Mouse (Mus musculus) neural tube, embryonic 10.5 days (tissue): ENCODE results near the gene Ace.
"Not testable (repeated sequence)": the region's sequence is repeated elsewhere in the genome, so short reads cannot be mapped to it uniquely, and the experiment has no call there.

ENCODE experiments used
- DNase-seq: peaks from one replicate; pipeline ENCODE4 v3.0.0-alpha.2; 2017; ENCODE audit warnings: low spot score; ENCODE audit errors: extremely low spot score

Gene Ace

GRCm38 (mm10) chr11:105989446-105989845, 21.7 kb downstream of the Ace start:
- no peak for DNase-seq

GRCm38 (mm10) chr11:105990231-105990630, 22.5 kb downstream of the Ace start:
- DNase-seq, result no peak

DNA sequence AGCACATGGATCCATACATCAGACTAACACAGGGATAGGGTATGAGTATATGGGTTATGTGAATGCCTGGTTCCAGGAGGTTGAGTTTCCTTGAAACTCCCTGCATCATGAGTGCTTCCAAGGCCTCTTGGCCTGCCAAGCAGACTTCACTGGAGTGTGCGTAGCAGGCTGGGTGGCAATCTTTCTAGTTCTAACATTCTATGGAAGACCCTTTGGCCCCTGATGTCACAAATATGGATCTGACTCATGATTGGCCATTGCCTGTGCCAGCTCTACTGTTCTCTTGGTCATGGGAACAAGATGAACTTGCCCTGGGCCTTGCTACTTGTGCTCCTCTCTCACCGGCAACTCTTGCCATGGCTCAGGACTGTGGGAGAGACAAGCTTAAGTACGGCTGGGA, 26.6 kb downstream of the Ace start, which contains the start of gene Ace3:
Ace3 (plus strand) TSS at position 301 of the 400 bp plus-strand sequence.
- DNase-seq, result no peak

DNA sequence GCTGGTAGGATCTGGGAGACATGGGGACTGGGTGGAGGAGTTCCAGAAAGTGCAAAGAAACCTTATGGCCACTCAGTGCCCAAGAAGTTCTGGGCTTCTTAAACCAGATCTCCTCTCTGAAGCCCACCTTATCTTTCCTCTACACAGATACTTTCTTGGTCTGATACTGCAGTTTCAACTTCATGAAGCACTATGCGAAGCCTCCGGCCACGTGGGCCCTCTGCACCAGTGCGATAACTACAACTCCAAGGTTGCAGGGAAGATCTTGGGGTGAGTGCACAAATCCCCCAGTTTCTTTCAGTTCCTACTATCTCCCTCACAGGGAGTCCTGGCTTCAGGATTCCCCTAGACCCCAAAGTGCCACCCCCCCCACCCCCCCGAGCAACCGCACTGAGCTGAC, 32.3 kb downstream of the Ace start:
- DNase-seq, result no peak

- no peak for DNase-seq
These were observed 34.0 kb downstream of the Ace start for GRCm38 (mm10) chr11:106001718-106002117.

- DNase-seq, result no peak
These were observed 36.8 kb downstream of the Ace start for GRCm38 (mm10) chr11:106004576-106004975.

DNA sequence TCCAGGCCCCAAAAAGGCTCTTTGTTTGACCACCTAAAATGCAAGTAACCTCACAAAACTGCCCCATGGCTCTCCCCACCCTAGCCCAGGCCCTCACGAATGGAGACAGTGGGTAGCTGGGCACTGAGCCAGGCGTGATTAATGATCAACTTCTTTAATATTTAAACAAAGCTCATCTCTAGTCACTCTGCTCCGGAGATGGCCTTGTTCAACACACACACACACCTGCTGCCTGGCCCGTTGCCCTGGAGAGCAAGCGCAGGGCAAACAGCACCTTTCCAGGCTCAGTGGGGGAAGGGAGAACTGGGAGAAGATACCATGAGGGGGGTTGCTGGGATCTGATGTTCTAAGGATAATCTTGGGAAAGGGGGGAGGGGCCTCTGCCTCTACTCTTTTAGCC, 38.2 kb downstream of the Ace start:
- DNase-seq, result no peak

DNA sequence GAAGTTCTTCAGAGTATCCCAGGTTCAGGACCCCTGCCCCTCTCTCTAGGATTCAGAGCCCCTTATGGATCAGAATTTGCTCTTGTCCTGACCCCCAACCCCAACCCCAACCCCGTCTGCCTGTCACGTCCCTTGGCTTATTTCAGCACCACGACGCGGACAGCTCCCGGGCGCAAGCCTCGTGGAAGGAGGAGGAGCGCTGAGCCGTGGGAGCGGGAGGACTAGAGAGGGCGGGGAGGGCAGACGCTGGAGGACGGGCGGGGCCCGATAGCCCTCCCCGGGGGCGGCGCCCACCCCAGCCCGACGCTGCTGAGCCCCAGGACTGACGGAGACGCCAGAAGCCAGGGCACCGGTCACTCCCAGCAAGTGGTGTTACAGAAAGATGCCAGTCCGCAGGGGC, 40.1 kb downstream of the Ace start, which contains the start of gene Kcnh6:
Kcnh6 (plus strand) TSS at position 304 of the 400 bp plus-strand sequence.
- DNase-seq, result peak; percentile 84

DNA sequence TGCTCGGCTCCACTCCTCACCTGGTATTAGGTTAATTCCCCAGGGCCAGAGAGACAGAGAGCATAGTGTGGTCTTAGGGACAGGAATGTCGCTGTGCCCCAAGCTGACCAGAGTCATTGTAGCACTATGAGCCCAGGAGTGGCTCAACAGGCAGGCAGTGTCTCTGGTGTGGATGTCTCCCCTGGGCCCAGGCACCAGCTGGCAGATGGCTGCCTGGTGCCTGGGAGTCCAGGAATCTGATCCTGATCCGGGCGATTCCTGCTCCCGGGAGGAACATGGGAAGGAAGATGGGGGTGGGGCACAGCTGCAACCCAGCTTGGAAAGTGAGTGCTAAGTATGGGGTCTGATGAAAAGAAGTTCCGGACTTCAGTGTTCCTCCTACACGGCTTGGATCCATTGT, 45.0 kb downstream of the Ace start:
- no peak for DNase-seq

- DNase-seq, result no peak
These were observed 45.9 kb downstream of the Ace start for GRCm38 (mm10) chr11:106013556-106014225.

- DNase-seq, result no peak
These were observed 48.7 kb downstream of the Ace start for GRCm38 (mm10) chr11:106016440-106016839.

- peak; percentile 26 for DNase-seq
These were observed 52.5 kb downstream of the Ace start for GRCm38 (mm10) chr11:106020051-106020763.

DNA sequence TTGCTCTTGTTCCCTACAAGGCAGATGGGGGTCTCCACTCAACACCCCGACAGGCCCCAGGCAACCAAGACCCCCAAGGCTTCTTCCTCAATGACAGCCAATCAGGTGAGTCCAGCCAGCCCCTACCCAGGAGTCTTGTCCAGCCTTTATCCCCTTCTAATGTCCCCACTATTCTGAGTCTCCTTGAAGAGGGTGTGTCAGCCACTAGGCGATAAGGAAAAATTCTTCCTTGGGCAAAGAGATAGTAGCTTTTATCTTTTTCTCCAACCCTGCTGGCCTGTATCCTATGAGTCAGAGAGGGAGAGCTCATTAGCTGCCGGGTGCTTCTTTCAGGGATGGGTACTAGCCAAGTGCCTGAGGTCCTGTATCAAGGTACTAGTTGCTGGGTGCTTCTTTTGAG, 58.0 kb downstream of the Ace start:
- no peak for DNase-seq

DNA sequence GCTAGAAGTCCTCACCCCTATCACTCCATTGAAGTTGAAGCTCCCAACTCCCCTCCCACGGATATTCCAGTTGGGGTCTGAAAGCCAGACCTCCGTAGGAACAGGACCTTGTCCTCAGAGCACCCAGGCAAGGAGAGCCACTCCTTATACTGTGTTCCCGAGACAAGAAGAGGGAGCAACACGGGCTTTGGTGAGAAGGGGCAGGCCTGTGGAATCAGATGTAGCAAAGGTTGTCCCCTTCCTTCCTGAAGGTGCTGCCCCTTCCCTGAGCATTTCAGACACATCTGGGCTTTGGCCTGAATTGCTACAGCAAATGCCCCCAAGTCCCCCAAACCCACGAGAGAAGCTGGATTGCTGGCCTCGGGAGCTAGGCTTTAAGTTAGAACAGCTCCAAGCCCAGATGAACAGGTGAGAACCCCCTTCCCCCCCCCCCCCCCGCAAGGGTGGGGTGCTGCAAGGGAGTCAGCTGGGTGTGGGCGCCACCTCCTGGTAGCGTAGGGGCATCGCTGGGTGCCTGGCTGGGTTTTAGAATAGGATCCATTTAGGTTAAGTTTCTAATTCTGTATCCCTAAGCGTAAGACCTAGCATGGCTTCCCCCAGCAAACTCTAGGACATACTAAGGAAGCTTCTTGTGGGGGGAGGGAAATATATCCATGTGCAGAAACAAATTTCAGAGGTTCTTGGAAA, 58.9 kb downstream of the Ace start:
- DNase-seq, result peak; percentile 48

DNA sequence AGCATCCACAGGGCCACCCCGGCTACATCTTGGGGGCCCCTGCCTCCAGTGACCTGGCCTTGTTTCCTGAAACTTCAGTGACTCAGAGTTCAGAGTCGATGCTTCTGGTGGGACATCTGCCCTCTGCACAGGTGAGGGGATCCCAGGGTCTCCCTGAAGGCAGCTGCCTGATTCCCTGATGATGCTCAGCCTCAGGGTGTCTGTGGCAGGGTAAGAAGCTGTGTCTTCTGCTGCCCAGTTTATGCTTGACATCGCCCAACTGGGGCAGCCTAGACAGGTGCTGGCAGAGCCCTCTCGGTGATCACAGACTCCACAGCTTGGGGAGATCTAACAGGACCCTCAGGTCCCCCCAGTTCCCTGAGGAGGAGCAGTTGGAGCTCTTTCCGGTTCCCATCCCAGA, 59.9 kb downstream of the Ace start:
- no peak for DNase-seq

DNA sequence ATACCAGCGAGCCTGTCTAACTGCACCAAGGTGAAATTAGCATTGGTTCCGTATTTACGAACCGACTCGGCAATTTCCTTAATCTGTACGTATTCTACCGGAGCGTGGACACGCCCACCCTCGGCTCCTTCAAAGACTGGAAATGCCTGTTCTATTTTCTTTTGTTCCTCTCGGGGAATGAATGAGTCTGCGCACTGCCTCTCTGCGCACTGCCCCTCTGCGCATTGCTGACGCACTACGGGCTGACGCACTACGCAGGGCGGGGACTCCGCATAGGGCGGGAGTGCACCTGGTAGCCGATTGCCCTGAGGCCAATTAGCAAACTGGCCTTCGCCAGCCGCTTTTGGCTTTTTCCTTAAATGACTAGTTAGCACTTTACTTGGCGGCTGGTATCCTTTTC, 64.3 kb downstream of the Ace start:
- not testable (repeated sequence) for DNase-seq

DNA sequence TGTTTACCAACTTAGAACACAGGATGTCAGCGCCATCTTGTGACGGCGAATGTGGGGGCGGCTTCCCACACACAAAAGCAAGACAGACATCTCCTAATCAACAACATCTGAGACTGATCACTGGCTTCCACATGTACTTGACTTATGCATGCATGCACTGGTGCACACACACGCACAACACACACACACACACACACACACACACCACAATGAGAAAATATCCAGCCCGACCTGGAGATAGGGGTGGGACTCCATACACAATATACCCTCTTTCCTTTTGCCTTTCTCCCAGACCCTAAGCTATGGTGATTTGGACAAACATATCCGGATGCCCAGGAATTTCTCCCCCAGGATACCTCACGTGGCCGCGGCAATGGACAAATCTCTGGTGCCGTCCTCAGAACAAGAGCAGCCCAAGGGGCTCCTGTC, 65.8 kb downstream of the Ace start:
- peak; percentile 51 for DNase-seq

GRCm38 (mm10) chr11:106034986-106035385, 67.2 kb downstream of the Ace start:
- DNase-seq, result no peak

GRCm38 (mm10) chr11:106036548-106037417, 69.0 kb downstream of the Ace start, which contains the start of gene Dcaf7:
Gene Dcaf7 (plus strand): TSS chr11:106036872.
- DNase-seq, result peak; percentile 97

- peak; percentile 48 for DNase-seq
These were observed 69.6 kb downstream of the Ace start for GRCm38 (mm10) chr11:106037418-106037751.
